Mouse (Mus musculus): ENCODE data around the gene Bcar1.

DNA sequence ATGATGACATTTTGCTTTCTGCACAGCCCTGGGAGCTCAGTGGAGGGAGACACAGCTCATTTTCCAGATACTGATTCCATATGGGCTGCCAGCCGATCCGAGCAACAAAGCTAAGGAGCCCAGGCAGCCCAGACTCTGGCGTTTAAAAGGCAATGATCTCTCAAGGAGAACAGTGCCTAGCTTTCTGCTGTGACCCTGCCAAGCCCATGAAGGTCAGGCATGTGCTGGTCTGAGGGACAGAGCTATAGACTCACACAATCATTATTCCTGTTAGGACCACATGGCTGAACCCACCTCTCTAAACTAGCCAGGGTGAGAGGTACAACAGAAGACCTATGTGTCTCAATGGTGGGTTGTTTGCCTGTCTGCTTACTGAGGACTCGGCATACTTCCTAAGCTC, 44.1 kb upstream of the Bcar1 start:
- TF ChIP-seq CTCF (IDR thresholded peaks at IDR 0.05; ENCODE audit: low read depth) = no peak
- no peak for TF ChIP-seq EP300 (IDR thresholded peaks at IDR 0.05; ENCODE audit: low read depth)
